Mouse (Mus musculus) heart, embryonic 10.5 days (tissue): Measurements from ENCODE around the gene Arl15. TPM values are rescaled to one million over a fixed set of nuclear protein-coding genes. Genes with fewer than 3 reads are reported as not detected.

Source experiments
- DNase-seq: peaks from one replicate; pipeline ENCODE4 v3.0.0-alpha.2; 2017; ENCODE audit warnings: low spot score
- H3K27ac ChIP-seq: fragments of 300-500 bp; sonication (generic); 2 replicates; pipeline ENCODE4 v1.5.1; 2016; ENCODE audit warnings: mild to moderate bottlenecking
- H3K27me3 ChIP-seq: fragments of 300-500 bp; sonication (generic); 2 replicates; pipeline ENCODE4 v1.6.1; 2016; ENCODE audit warnings: mild to moderate bottlenecking; ENCODE audit not compliant: poor library complexity, insufficient read depth, severe bottlenecking
- H3K36me3 ChIP-seq: fragments of 300-500 bp; sonication (generic); 2 replicates; pipeline ENCODE4 v1.6.1; 2016; ENCODE audit warnings: mild to moderate bottlenecking, moderate library complexity
- H3K4me1 ChIP-seq: fragments of 300-500 bp; sonication (generic); 2 replicates; pipeline ENCODE4 v1.6.1; 2016; ENCODE audit warnings: mild to moderate bottlenecking
- H3K4me3 ChIP-seq: fragments of 300-500 bp; sonication (generic); 2 replicates; pipeline ENCODE4 v1.5.1; 2016; ENCODE audit warnings: mild to moderate bottlenecking, moderate library complexity
- H3K9me3 ChIP-seq: fragments of 300-500 bp; sonication (generic); 2 replicates; pipeline ENCODE4 v1.6.1; 2016; ENCODE audit warnings: mild to moderate bottlenecking, moderate library complexity
- WGBS: fragments of 180-500 bp; shearing (Covaris S2); methylation state at CpG from one replicate; pipeline ENCODE4 v1.1.7; 2016; 5-methylcytosine and 5-hydroxymethylcytosine counted together
- polyA plus RNA-seq: library from polyadenylated mRNA; unstranded; fragments of >200 nt; fragmentation: Nextera tagmentation; extraction: Ambion mirVana; gene quantifications from 2 replicates; pipeline ENCODE4 v1.2.1, GENCODE M21; 2016

Gene Arl15
- polyA plus RNA-seq, 1 experiment from 2014 or later: 8.9 TPM

- Histone ChIP-seq H3K36me3 (0 out of 2 replicates have a peak, but pooled peaks cover 6% of the 10 kb centered on the region), H3K4me3 (no peak overlapping the region), H3K27me3 (no peaks in the 10 kb centered on the region), H3K9me3 (no peaks in the 10 kb centered on the region), H3K4me1 (peaks cover 16% of the 10 kb centered on the region), H3K27ac (no peak overlapping the region)
- no peak for DNase-seq
- 93% methylated on average over 16 of the region's 16 CpGs for WGBS
Measured at GRCm38 (mm10) chr13:113838601-113839576, 44.6 kb downstream of the Arl15 start.

GRCm38 (mm10) chr13:113840421-113840820 lies 46.1 kb downstream of the Arl15 start:
- no peaks in the 10 kb centered on the region for H3K27me3 ChIP-seq
- no peaks in the 10 kb centered on the region for H3K9me3 ChIP-seq
- DNase-seq: no peak
- 0 out of 2 replicates have a peak, but pooled peaks cover 6% of the 10 kb centered on the region for H3K36me3 ChIP-seq
- H3K27ac ChIP-seq: no peak overlapping the region
- H3K4me3 ChIP-seq: no peak overlapping the region
- 81% methylated on average over 6 of the region's 6 CpGs for WGBS
- H3K4me1 ChIP-seq: peaks cover 22% of the 10 kb centered on the region

- no peak overlapping the region for H3K27ac ChIP-seq
- H3K4me3 ChIP-seq: no peak overlapping the region
- 82% methylated on average over 14 of the region's 14 CpGs for WGBS
- no peaks in the 10 kb centered on the region for H3K27me3 ChIP-seq
- DNase-seq: no peak
- 0 out of 2 replicates have a peak, but pooled peaks cover 6% of the 10 kb centered on the region for H3K36me3 ChIP-seq
- no peaks in the 10 kb centered on the region for H3K9me3 ChIP-seq
- H3K4me1 ChIP-seq: peaks cover 27% of the 10 kb centered on the region
Measured at GRCm38 (mm10) chr13:113842411-113843309, 48.4 kb downstream of the Arl15 start.

GRCm38 (mm10) chr13:113843310-113843649 lies 49.0 kb downstream of the Arl15 start:
- Histone ChIP-seq H3K9me3 (no peaks in the 10 kb centered on the region), H3K36me3 (0 out of 2 replicates have a peak, but pooled peaks cover 6% of the 10 kb centered on the region), H3K27me3 (no peaks in the 10 kb centered on the region), H3K27ac (no peak overlapping the region), H3K4me1 (peaks cover 27% of the 10 kb centered on the region), H3K4me3 (no peak overlapping the region)
- DNase-seq: no peak
- WGBS: 56% methylated on average over 3 of the region's 3 CpGs

- no peaks in the 10 kb centered on the region for H3K27me3 ChIP-seq
- H3K36me3 ChIP-seq: 0 out of 2 replicates have a peak, but pooled peaks cover 5% of the 10 kb centered on the region
- H3K27ac ChIP-seq: no peak overlapping the region
- H3K4me3 ChIP-seq: no peak overlapping the region
- H3K4me1 ChIP-seq: peaks cover 27% of the 10 kb centered on the region
- no peak for DNase-seq
- WGBS: 95% methylated on average over 8 of the region's 8 CpGs
- H3K9me3 ChIP-seq: no peaks in the 10 kb centered on the region
Measured at GRCm38 (mm10) chr13:113843901-113844300, 49.6 kb downstream of the Arl15 start.

- WGBS: 80% methylated on average over 4 of the region's 4 CpGs
- Histone ChIP-seq H3K4me1 (peaks cover 27% of the 10 kb centered on the region), H3K9me3 (no peaks in the 10 kb centered on the region), H3K27ac (no peak overlapping the region), H3K27me3 (no peaks in the 10 kb centered on the region), H3K36me3 (0 out of 2 replicates have a peak, but pooled peaks cover 4% of the 10 kb centered on the region), H3K4me3 (no peak overlapping the region)
- no peak for DNase-seq
Measured at GRCm38 (mm10) chr13:113844717-113845116, 50.4 kb downstream of the Arl15 start.

GRCm38 (mm10) chr13:113845229-113845628 lies 50.9 kb downstream of the Arl15 start:
- H3K27ac ChIP-seq: peak overlapping the region; percentile 10; the same call in 1 of the 2 replicates
- no peak overlapping the region for H3K4me3 ChIP-seq

GRCm38 (mm10) chr13:113846413-113846812 lies 52.1 kb downstream of the Arl15 start:
- H3K4me1 ChIP-seq: peaks cover 41% of the 10 kb centered on the region
- no peaks in the 10 kb centered on the region for H3K9me3 ChIP-seq
- no peak overlapping the region for H3K27ac ChIP-seq
- H3K27me3 ChIP-seq: no peaks in the 10 kb centered on the region
- WGBS: 76% methylated on average over 10 of the region's 10 CpGs
- DNase-seq: no peak
- 0 out of 2 replicates have a peak, but pooled peaks cover 5% of the 10 kb centered on the region for H3K36me3 ChIP-seq
- H3K4me3 ChIP-seq: no peak overlapping the region

More at GRCm38 (mm10) chr13:113845229-113845628, 50.9 kb downstream of the Arl15 start:
- Histone ChIP-seq H3K9me3 (no peaks in the 10 kb centered on the region), H3K36me3 (0 out of 2 replicates have a peak, but pooled peaks cover 5% of the 10 kb centered on the region), H3K27me3 (no peaks in the 10 kb centered on the region), H3K4me1 (peaks cover 29% of the 10 kb centered on the region)
- WGBS: 60% methylated on average over 1 of the region's 1 CpGs
- DNase-seq: no peak

- DNase-seq: no peak
- no peak overlapping the region for H3K4me3 ChIP-seq
- peaks cover 38% of the 10 kb centered on the region for H3K4me1 ChIP-seq
- 59% methylated on average over 8 of the region's 8 CpGs for WGBS
- no peak overlapping the region for H3K27ac ChIP-seq
- H3K36me3 ChIP-seq: 0 out of 2 replicates have a peak, but pooled peaks cover 5% of the 10 kb centered on the region
- H3K27me3 ChIP-seq: no peaks in the 10 kb centered on the region
- no peaks in the 10 kb centered on the region for H3K9me3 ChIP-seq
Measured at GRCm38 (mm10) chr13:113850431-113851034, 56.2 kb downstream of the Arl15 start.

- DNase-seq: no peak
- Histone ChIP-seq H3K27ac (no peak overlapping the region), H3K9me3 (no peaks in the 10 kb centered on the region), H3K4me1 (peaks cover 38% of the 10 kb centered on the region), H3K36me3 (0 out of 2 replicates have a peak, but pooled peaks cover 5% of the 10 kb centered on the region), H3K4me3 (no peak overlapping the region), H3K27me3 (no peaks in the 10 kb centered on the region)
- WGBS: 88% methylated on average over 13 of the region's 13 CpGs
Measured at GRCm38 (mm10) chr13:113851602-113852375, 57.5 kb downstream of the Arl15 start.

GRCm38 (mm10) chr13:113852376-113852666 lies 58.0 kb downstream of the Arl15 start:
- 75% methylated on average over 6 of the region's 6 CpGs for WGBS
- H3K27me3 ChIP-seq: no peaks in the 10 kb centered on the region
- H3K27ac ChIP-seq: no peak overlapping the region

GRCm38 (mm10) chr13:113854146-113854545 lies 59.8 kb downstream of the Arl15 start:
- no peak for DNase-seq
- H3K27me3 ChIP-seq: no peaks in the 10 kb centered on the region
- 0 out of 2 replicates have a peak overlapping the region, but pooled peaks have one; percentile 36 for H3K27ac ChIP-seq
- no peak overlapping the region for H3K4me3 ChIP-seq
- H3K4me1 ChIP-seq: peaks cover 48% of the 10 kb centered on the region
- H3K36me3 ChIP-seq: 0 out of 2 replicates have a peak, but pooled peaks cover 5% of the 10 kb centered on the region
- 78% methylated on average over 4 of the region's 4 CpGs for WGBS
- H3K9me3 ChIP-seq: no peaks in the 10 kb centered on the region

More at GRCm38 (mm10) chr13:113852376-113852666, 58.0 kb downstream of the Arl15 start:
- Histone ChIP-seq H3K9me3 (no peaks in the 10 kb centered on the region), H3K36me3 (0 out of 2 replicates have a peak, but pooled peaks cover 5% of the 10 kb centered on the region), H3K4me1 (peaks cover 38% of the 10 kb centered on the region), H3K4me3 (no peak overlapping the region)
- no peak for DNase-seq
